21 mouse cellular contexts compared by ENCODE assay signal in genomic region chr11:60526461-60526860, GRCm38 (mm10). TPM values are rescaled to one million over a fixed set of nuclear protein-coding genes. Genes with fewer than 3 reads are reported as not detected.
A peak's percentile ranks its signal among the peaks of the same experiment; 100 is the strongest.
DNase-seq lines count a peak whose midpoint lies in the region; ATAC-seq lines count a peak whose summit lies in the region.
"Had no signal": no experiment of that assay in that cellular context is flagged by ENCODE, and none has a peak within 500 bp of the region (broad histone marks: within the 10 kb centered on the region; RNA-seq: fewer than 3 reads in every experiment).

No protein-coding gene starts in this region.

- H3K27me3 ChIP-seq in kidney, embryonic 16.5 days (ENCODE audit: insufficient read depth, low read length), result no peaks in the 10 kb centered on the region
- H3K27me3 ChIP-seq: embryonic facial prominence, embryonic 13.5 days; heart, embryonic 12.5 days; hindbrain, embryonic 13.5 days; limb, embryonic 13.5 days; liver, embryonic 13.5 days; lung, embryonic 15.5 days had no signal

- H3K4me3 ChIP-seq in kidney, embryonic 16.5 days (ENCODE audit: low read length), result no peak overlapping the region
- H3K4me3 ChIP-seq: embryonic facial prominence, embryonic 13.5 days; heart, embryonic 12.5 days; hindbrain, embryonic 13.5 days; limb, embryonic 13.5 days; liver, embryonic 13.5 days; lung, embryonic 15.5 days; midbrain, embryonic 10.5 days had no signal

- H3K27ac ChIP-seq in kidney, embryonic 16.5 days (ENCODE audit: low read length), result no peak overlapping the region
- H3K27ac ChIP-seq: embryonic facial prominence, embryonic 13.5 days; hindbrain, embryonic 13.5 days; limb, embryonic 13.5 days; liver, embryonic 13.5 days; lung, embryonic 15.5 days; macrophage; midbrain, embryonic 10.5 days had no signal

- H3K4me2 ChIP-seq in kidney, embryonic 16.5 days (replicated peaks; ENCODE audit: low read depth, low read length), result no peak overlapping the region
- H3K4me2 ChIP-seq: embryonic facial prominence, embryonic 13.5 days; heart, embryonic 12.5 days; hindbrain, embryonic 13.5 days; limb, embryonic 13.5 days; liver, embryonic 13.5 days; lung, embryonic 15.5 days had no signal

- no peaks in the 10 kb centered on the region for H3K36me3 ChIP-seq in kidney, embryonic 16.5 days (ENCODE audit: insufficient read depth, low read length)
- H3K36me3 ChIP-seq: embryonic facial prominence, embryonic 13.5 days; heart, embryonic 12.5 days; hindbrain, embryonic 13.5 days; limb, embryonic 13.5 days; liver, embryonic 13.5 days; lung, embryonic 15.5 days; midbrain, embryonic 10.5 days had no signal

- no peaks in the 10 kb centered on the region for H3K9me3 ChIP-seq in kidney, embryonic 16.5 days (ENCODE audit: low read length)
- H3K9me3 ChIP-seq: embryonic facial prominence, embryonic 13.5 days; heart, embryonic 12.5 days; hindbrain, embryonic 13.5 days; limb, embryonic 13.5 days; liver, embryonic 13.5 days; lung, embryonic 15.5 days; midbrain, embryonic 10.5 days had no signal

- DNase-seq in adrenal gland, postnatal 10 days, result peak; percentile 49
- no peak for DNase-seq in adrenal gland, adult 8-10 months
- DNase-seq in kidney, adult 11 months, result peak; percentile 90
- peak; percentile 40 for DNase-seq in R1 (ENCODE audit: low read depth, low spot score)
- peak; percentile 67 for DNase-seq in kidney, postnatal 14 days
- DNase-seq in testis, postnatal 14 days (ENCODE audit: low spot score), result no peak
- DNase-seq in spleen, postnatal 10 days (ENCODE audit: low spot score in 2 of 2), result no peak
- DNase-seq: cerebellum, adult 9-11 months; liver, embryonic 13.5 days; thymus, postnatal 36 days had no signal

- no peaks in the 10 kb centered on the region for H3K4me1 ChIP-seq in kidney, embryonic 16.5 days (ENCODE audit: insufficient read depth, low read length)
- H3K4me1 ChIP-seq: embryonic facial prominence, embryonic 13.5 days; heart, embryonic 12.5 days; hindbrain, embryonic 13.5 days; limb, embryonic 13.5 days; liver, embryonic 13.5 days; lung, embryonic 15.5 days; midbrain, embryonic 10.5 days had no signal

- no peak overlapping the region for H3K9ac ChIP-seq in kidney, embryonic 16.5 days (replicated peaks; ENCODE audit: low read length)
- H3K9ac ChIP-seq: embryonic facial prominence, embryonic 13.5 days; heart, embryonic 12.5 days; hindbrain, embryonic 13.5 days; limb, embryonic 13.5 days; liver, embryonic 13.5 days; lung, embryonic 15.5 days had no signal

- 56% methylated on average over 4 of the region's 4 CpGs for WGBS in kidney, embryonic 16.5 days

- no peak for ATAC-seq in kidney, embryonic 16.5 days (ENCODE audit: low FRiP score, low TSS enrichment)
- ATAC-seq: forebrain, embryonic 14.5 days; inflammation-experienced regulatory T-cells, adult 6 months had no signal

RNA-seq across cellular contexts. Expression of gene Alkbh5, which starts 9.7 kb away (rescaled TPM):
- total RNA-seq in adrenal gland, postnatal 10 days (2021), result 10 to 100 TPM; 68.6 to 72.6 TPM
- 100 to 1,000 TPM; 111 to 122 (median 113) TPM for total RNA-seq in adrenal gland, adult 8-10 months (2022)
- polyA plus RNA-seq in kidney, embryonic 16.5 days (2015; fragmentation: Nextera tagmentation; extraction: Ambion mirVana), result 34.5 and 34.8 TPM in 2 replicates

RNA-seq across cellular contexts. Expression of gene Myo15, which starts 57.3 kb away (rescaled TPM):
- total RNA-seq in adrenal gland, postnatal 10 days (2021), result under 1 TPM; 0.30 to 0.51 TPM
- under 1 TPM; 0.09 to 0.74 (median 0.39) TPM for total RNA-seq in adrenal gland, adult 8-10 months (2022)
- 0.24 and 0.35 TPM in 2 replicates for polyA plus RNA-seq in kidney, embryonic 16.5 days (2015; fragmentation: Nextera tagmentation; extraction: Ambion mirVana)
- total RNA-seq: granulocyte monocyte progenitor cell, adult 5-6 weeks had no signal
- polyA plus RNA-seq: macrophage had no signal

Comparison
In these comparisons a context has a peak if more than half of its experiments do, and no peak if none do; other contexts are left out.
1. DNase-seq: peak in adrenal gland, postnatal 10 days (single experiment), kidney, adult 11 months (single experiment), R1 (single experiment) and kidney, postnatal 14 days (single experiment); none in adrenal gland, adult 8-10 months (single experiment), testis, postnatal 14 days (single experiment) and spleen, postnatal 10 days (0 of 2).